Mouse (Mus musculus) testis, adult 2 months (tissue): ENCODE results near the gene Cplx3.

Experiments
- CTCF ChIP-seq: fragments of 200-500 bp; IDR thresholded peaks from 2 replicates; pipeline ENCODE4 v1.5.1; 2012; ENCODE audit warnings: low read depth, mild to moderate bottlenecking, inconsistent platforms, low read length, moderate library complexity; ENCODE audit not compliant: control insufficient read depth, insufficient read depth, insufficient replicate concordance
- POLR2A ChIP-seq: fragments of 200-500 bp; IDR thresholded peaks from 2 replicates; pipeline ENCODE4 v1.6.1; 2012; ENCODE audit warnings: low read depth, mild to moderate bottlenecking, inconsistent platforms, low read length, moderate library complexity; ENCODE audit not compliant: control insufficient read depth

- no peak for TF ChIP-seq CTCF
- no peak for TF ChIP-seq POLR2A
These were observed 12.8 kb upstream of the Cplx3 start for GRCm38 (mm10) chr9:57618854-57619253.
